Mouse (Mus musculus) lung, embryonic 16.5 days (tissue): ENCODE measurements at regions not wholly inside any gene's neighbourhood (a gene's known extent, or its start where the extent isn't known, plus 50 kb on each side); places are given as distances from the start of the nearest gene placed in this dataset.

ENCODE experiments used
- ATAC-seq: fragments of 200-750 bp; cut with Nextera tagmentation; 2 replicates; pipeline ENCODE4 v1.8.0; 2017; ENCODE audit warnings: low read depth, mild to moderate bottlenecking, moderate library complexity
- H3K27ac ChIP-seq: fragments of 300-500 bp; sonication (generic); 2 replicates; pipeline ENCODE4 v1.5.1; 2014; ENCODE audit warnings: mild to moderate bottlenecking, control low read depth, low read length
- H3K27me3 ChIP-seq: fragments of 300-500 bp; sonication (generic); 2 replicates; pipeline ENCODE4 v1.6.1; 2014; ENCODE audit warnings: low read depth, low read length, mixed read lengths; ENCODE audit not compliant: control insufficient read depth, insufficient read depth
- H3K36me3 ChIP-seq: fragments of 300-500 bp; sonication (generic); 2 replicates; pipeline ENCODE4 v1.6.1; 2014; ENCODE audit warnings: low read length; ENCODE audit not compliant: control insufficient read depth, insufficient read depth
- H3K4me1 ChIP-seq: fragments of 300-500 bp; sonication (generic); replicated peaks from 2 replicates; pipeline ENCODE4 v1.6.1; 2014; ENCODE audit warnings: low read length, mixed read lengths; ENCODE audit not compliant: control insufficient read depth, insufficient read depth
- H3K4me2 ChIP-seq: fragments of 300-500 bp; sonication (generic); 2 replicates; pipeline ENCODE4 v1.6.1; 2014; ENCODE audit warnings: low read depth, low read length, control low read depth
- H3K4me3 ChIP-seq: fragments of 300-500 bp; sonication (generic); 2 replicates; pipeline ENCODE4 v1.5.1; 2014; ENCODE audit warnings: mild to moderate bottlenecking, low read length, control low read depth
- H3K9ac ChIP-seq: fragments of 300-500 bp; sonication (generic); 2 replicates; pipeline ENCODE4 v1.6.1; 2014; ENCODE audit warnings: low read length, control low read depth
- H3K9me3 ChIP-seq: fragments of 300-500 bp; sonication (generic); 2 replicates; pipeline ENCODE4 v1.6.1; 2016; ENCODE audit warnings: low read length; ENCODE audit not compliant: control insufficient read depth
- WGBS: fragments of 180-500 bp; shearing (Covaris S2); extraction: QIAGEN DNeasy Blood & Tissue Kit; methylation state at CpG from one replicate; pipeline ENCODE4 v1.1.7; 2014; 5-methylcytosine and 5-hydroxymethylcytosine counted together

DNA sequence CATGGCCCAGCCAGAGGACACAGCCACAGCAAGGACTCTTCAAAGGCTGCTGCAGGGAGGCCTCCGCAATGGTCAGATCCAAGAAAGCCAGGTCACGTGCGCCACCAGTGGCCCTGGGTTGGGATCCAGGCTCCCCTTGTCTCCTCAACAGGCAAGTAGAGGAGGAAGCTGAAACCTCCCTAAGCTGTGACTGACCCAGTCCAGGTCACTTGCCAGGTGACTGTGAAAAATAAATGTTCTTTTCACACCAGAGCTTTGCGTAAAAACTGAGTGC, 57.6 kb upstream of the Slco4a1 start:
- Histone ChIP-seq H3K27me3 (no peaks in the 10 kb centered on the region), H3K4me2 (no peak overlapping the region), H3K9ac (no peak overlapping the region), H3K36me3 (no peaks in the 10 kb centered on the region), H3K4me1 (no peaks in the 10 kb centered on the region), H3K27ac (no peak overlapping the region), H3K4me3 (no peak overlapping the region), H3K9me3 (no peaks in the 10 kb centered on the region)
- no peak for ATAC-seq
- WGBS: 86% methylated on average over 4 of the region's 4 CpGs

DNA sequence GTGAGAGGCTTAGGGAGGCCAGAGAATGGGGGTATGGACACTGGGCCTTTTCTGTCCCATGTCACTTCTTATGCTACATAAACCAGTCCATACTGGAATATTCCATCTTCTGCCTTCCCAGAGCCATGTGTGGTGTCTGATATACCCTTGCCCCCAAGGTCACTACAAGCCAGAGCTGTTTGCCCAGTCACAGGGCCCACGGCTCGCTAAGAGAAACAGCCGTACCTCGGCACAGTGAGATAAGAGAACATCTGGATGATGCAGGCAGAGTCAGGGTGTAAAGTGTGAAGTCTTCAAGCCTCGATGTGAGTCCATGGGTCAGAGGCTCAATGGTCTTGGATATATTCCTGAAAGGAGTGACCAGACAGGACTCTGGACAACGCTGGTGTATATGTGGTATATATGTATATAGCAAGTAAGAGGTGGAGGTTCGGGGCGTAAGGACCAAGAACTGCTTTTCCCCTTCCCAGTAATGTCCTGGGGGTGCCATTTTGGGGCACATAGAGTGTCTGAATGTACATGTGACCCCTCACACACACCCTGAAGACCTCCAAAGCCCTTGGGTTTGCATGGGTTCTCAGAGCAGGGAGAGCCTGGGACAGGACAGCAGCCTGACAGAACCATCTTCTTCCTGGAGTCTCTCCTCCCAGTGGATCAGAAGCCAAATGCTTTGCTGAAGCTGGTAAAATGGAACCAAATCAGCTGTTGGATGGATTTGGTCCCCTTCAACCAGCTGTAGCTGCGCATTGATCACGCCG, 58.1 kb upstream of the Slco4a1 start:
- Histone ChIP-seq H3K4me2 (no peak overlapping the region), H3K9me3 (no peaks in the 10 kb centered on the region), H3K9ac (no peak overlapping the region), H3K27me3 (no peaks in the 10 kb centered on the region), H3K4me1 (no peaks in the 10 kb centered on the region), H3K4me3 (no peak overlapping the region), H3K27ac (no peak overlapping the region), H3K36me3 (no peaks in the 10 kb centered on the region)
- 68% methylated on average over 11 of the region's 11 CpGs for WGBS
- ATAC-seq: no peak

DNA sequence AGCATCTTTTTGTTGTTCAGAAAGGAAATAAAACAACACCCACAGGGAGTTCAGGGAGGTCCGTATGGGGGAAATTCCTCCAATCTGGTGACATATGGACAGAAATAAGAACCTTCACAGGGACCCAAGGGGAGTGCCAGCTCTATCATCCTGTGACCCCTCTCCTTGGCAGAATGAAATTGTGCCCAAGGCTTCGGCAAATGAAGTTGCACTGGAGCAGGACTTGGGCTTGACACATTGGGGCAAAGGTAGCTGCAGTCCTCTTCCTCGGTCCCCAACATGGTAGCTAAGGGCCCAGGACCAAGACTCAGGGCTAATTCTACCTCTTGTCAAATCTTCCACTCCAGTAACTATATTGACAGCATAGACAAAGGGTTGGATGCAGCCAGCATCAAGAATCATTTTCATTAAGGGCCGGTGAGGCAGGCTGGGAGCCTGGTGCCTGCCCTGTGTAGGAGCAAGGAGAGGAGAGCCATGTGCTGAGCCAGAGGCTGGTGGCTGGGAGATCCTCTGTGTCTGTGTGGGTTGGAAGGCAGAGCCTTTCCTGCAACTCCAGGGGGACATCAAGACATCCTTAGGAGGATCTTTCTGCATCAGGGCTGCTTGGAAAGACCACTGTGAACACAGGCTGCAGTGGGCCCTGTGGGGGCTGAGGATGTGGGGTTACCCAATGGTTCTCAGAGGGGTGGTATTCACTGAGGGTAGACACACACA, 59.2 kb upstream of the Slco4a1 start:
- H3K4me3 ChIP-seq: no peak overlapping the region
- H3K4me1 ChIP-seq: no peaks in the 10 kb centered on the region
- no peaks in the 10 kb centered on the region for H3K27me3 ChIP-seq
- 75% methylated on average over 4 of the region's 4 CpGs for WGBS
- H3K9ac ChIP-seq: no peak overlapping the region
- no peak overlapping the region for H3K4me2 ChIP-seq
- no peak for ATAC-seq
- no peaks in the 10 kb centered on the region for H3K9me3 ChIP-seq
- no peak overlapping the region for H3K27ac ChIP-seq
- no peaks in the 10 kb centered on the region for H3K36me3 ChIP-seq

DNA sequence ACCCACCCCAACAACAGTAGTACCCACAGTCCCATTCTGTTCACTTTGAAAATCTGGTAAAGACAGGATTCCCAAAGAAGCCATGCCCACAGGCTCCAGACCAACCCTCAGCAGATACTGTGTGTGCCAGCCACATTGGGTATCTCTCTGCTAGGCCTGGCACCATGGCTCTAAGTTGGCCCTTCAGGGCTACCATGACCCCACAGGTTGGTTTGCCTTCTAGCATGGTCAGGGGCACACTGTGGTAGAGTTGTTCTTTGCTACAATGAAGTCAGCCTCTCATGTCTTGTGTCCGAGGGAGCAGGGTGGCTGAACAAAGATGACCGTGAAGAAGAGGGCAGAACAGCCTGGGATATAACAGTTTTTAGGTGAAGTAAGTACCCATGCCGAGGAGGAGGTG, 59.8 kb upstream of the Slco4a1 start:
- H3K27me3 ChIP-seq: no peaks in the 10 kb centered on the region
- H3K36me3 ChIP-seq: no peaks in the 10 kb centered on the region
- H3K4me3 ChIP-seq: no peak overlapping the region
- no peaks in the 10 kb centered on the region for H3K9me3 ChIP-seq
- no peak overlapping the region for H3K9ac ChIP-seq
- ATAC-seq: no peak
- 73% methylated on average over 3 of the region's 3 CpGs for WGBS
- H3K4me1 ChIP-seq: no peaks in the 10 kb centered on the region
- no peak overlapping the region for H3K27ac ChIP-seq
- H3K4me2 ChIP-seq: no peak overlapping the region

DNA sequence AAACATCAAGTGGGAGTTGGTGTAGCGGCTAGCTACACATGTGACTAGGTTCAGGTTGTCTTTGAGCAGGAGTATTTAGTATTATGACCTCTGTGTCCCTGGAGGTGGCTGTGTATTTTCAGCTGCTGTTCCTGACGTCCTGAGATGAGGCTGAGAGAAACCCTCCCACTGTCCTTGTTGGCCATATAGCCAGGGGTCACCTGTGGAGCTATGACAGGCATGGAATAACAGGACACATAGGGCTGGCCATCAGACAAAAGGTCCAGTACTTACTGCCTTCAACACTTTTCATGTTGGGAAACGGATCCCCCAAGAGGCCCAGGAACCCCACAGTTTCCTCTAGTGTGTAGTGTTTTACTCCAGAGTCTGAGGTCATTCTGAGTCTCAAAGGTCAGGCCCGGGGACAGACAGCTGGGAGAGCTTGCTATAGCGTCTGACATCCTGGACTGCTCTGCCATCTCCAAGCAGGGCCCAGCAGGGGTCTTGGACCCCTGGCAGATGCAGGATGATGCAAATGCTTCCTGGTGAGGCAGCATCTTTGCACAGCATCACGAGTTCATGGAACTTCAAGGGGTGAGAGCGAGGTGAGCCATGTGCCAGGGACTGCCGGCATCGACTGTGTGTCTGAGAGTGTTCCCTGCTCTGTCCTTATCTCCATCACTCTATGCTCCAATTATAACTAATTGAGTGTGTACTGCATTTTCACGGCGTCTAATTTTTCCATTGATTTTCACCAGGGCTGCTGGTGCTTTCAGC, 60.6 kb upstream of the Slco4a1 start:
- H3K36me3 ChIP-seq: no peaks in the 10 kb centered on the region
- H3K4me3 ChIP-seq: no peak overlapping the region
- H3K27me3 ChIP-seq: peaks cover 2% of the 10 kb centered on the region; the same call in 1 of the 2 replicates
- WGBS: 41% methylated on average over 11 of the region's 11 CpGs
- H3K9me3 ChIP-seq: no peaks in the 10 kb centered on the region
- H3K4me2 ChIP-seq: no peak overlapping the region
- no peak for ATAC-seq
- no peaks in the 10 kb centered on the region for H3K4me1 ChIP-seq
- H3K9ac ChIP-seq: no peak overlapping the region
- H3K27ac ChIP-seq: no peak overlapping the region

DNA sequence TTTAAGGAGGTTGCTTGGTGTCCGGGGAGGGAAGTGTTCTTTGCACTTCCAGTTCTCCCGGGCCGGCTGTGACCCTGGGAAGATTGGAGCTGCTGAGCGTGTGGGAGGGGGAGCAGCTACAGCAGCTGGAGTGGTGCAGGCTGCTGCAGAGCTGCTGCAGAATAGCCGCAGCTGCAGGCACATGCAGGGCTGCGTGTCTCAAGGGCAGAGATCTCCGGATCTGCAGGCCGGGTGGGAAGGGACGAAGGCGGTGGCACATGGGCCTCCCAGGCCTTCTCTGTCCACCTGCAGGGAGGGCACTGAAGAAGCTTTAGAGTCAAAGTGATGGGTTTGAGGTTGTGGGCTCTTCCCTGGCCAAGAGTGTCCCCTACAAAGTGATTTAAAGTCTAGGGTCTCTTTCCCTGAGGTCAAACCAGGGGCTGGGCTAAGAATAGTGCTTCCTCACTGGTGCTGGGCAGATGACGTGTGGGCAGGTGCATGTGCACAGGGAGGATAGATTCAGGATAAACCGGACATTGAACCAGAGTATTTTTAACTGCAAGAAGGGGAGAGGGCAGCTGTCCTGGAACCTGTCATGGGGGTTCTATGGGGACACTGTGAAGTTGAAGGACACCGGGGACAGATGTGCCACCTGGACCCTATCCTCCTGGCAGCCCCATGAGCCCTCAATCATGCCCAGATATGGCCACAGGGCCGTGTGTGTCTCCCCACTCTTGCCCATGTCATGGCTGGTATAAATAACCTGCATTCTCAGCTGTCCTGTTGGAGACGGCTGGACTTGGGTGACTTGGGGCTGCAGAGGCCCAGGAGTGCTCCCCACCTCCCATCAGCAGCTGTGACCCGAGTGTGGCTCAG, 58.6 kb upstream of the Gata5 start:
- Histone ChIP-seq H3K9ac (no peak overlapping the region), H3K4me3 (no peak overlapping the region), H3K27ac (no peak overlapping the region), H3K9me3 (no peaks in the 10 kb centered on the region), H3K27me3 (peaks cover 7% of the 10 kb centered on the region; the same call in 1 of the 2 replicates), H3K4me1 (no peaks in the 10 kb centered on the region), H3K36me3 (no peaks in the 10 kb centered on the region), H3K4me2 (no peak overlapping the region)
- no peak for ATAC-seq
- 55% methylated on average over 16 of the region's 16 CpGs for WGBS

DNA sequence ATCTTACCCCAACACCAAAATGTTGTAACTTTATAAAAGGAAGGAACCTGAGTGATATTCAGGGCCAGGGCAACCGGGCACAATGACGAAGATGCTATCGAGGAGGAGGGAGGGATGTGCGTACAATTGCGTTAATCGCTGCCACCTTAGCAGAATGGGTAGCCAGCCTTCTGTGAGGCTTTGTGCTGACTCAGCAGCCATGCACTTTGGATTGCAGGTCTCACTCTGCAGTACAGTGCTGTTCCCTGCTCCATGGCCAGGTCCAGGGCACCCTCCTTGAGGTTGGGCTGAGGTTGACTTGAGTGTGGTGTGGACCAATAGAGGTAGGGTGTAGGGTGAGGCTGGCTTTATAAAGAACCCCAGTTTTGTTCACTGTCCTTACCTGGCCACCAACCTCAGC, 57.8 kb upstream of the Gata5 start:
- Histone ChIP-seq H3K9ac (no peak overlapping the region), H3K27ac (no peak overlapping the region), H3K4me1 (no peaks in the 10 kb centered on the region), H3K4me2 (no peak overlapping the region), H3K4me3 (no peak overlapping the region), H3K36me3 (no peaks in the 10 kb centered on the region), H3K9me3 (no peaks in the 10 kb centered on the region), H3K27me3 (peaks cover 9% of the 10 kb centered on the region; the same call in 1 of the 2 replicates)
- ATAC-seq: no peak
- 83% methylated on average over 6 of the region's 6 CpGs for WGBS

DNA sequence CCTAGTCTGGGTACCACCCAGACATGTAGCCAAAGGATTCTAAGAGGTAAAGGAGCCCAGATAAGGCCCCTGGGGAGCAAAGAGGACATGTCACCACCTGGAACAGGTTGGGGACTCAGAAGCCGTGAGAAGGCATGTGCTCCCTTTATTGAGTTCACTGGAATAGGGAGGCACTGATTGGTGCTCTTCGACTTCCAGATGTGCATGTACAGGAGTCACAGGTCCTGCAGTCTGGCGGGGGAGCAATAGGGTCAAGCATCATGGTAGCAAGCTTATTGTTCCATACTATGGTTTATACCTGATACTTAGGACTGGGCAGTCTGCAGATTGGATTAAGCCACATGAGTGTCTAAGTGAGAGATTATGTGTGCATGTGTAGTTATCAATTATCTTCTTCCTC, 56.9 kb upstream of the Gata5 start:
- H3K27ac ChIP-seq: no peak overlapping the region
- H3K27me3 ChIP-seq: peaks cover 18% of the 10 kb centered on the region
- no peaks in the 10 kb centered on the region for H3K9me3 ChIP-seq
- 84% methylated on average over 3 of the region's 3 CpGs for WGBS
- H3K36me3 ChIP-seq: no peaks in the 10 kb centered on the region
- no peak overlapping the region for H3K4me3 ChIP-seq
- no peak overlapping the region for H3K4me2 ChIP-seq
- no peak for ATAC-seq
- no peaks in the 10 kb centered on the region; the same call in 1 of the 2 replicates for H3K4me1 ChIP-seq
- no peak overlapping the region for H3K9ac ChIP-seq
